Mouse (Mus musculus) midbrain, embryonic 16.5 days (tissue): Measurements from ENCODE around the gene Mybpc3. TPM values are rescaled to one million over a fixed set of nuclear protein-coding genes. Genes with fewer than 3 reads are reported as not detected.

Experiments used
- ATAC-seq: fragments of 200-750 bp; cut with Nextera tagmentation; 2 replicates; pipeline ENCODE4 v1.8.0; 2017; ENCODE audit warnings: moderate TSS enrichment
- H3K27ac ChIP-seq: fragments of 300-500 bp; sonication (generic); 2 replicates; pipeline ENCODE4 v1.5.1; 2014; ENCODE audit warnings: mild to moderate bottlenecking, low read length, mixed read lengths
- H3K27me3 ChIP-seq: fragments of 300-500 bp; sonication (generic); 2 replicates; pipeline ENCODE4 v1.6.1; 2014; ENCODE audit warnings: low read depth, low read length, mixed read lengths; ENCODE audit not compliant: control insufficient read depth, insufficient read depth
- H3K36me3 ChIP-seq: fragments of 300-500 bp; sonication (generic); 2 replicates; pipeline ENCODE4 v1.6.1; 2014; ENCODE audit warnings: mild to moderate bottlenecking, low read length, moderate library complexity, mixed read lengths; ENCODE audit not compliant: control insufficient read depth, insufficient read depth
- H3K4me1 ChIP-seq: fragments of 300-500 bp; sonication (generic); 2 replicates; pipeline ENCODE4 v1.6.1; 2014; ENCODE audit warnings: mild to moderate bottlenecking, low read length, mixed read lengths; ENCODE audit not compliant: control insufficient read depth, insufficient read depth
- H3K4me2 ChIP-seq: fragments of 300-500 bp; sonication (generic); 2 replicates; pipeline ENCODE4 v1.6.1; 2014; ENCODE audit warnings: mild to moderate bottlenecking, low read length, mixed read lengths
- H3K4me3 ChIP-seq: fragments of 300-500 bp; sonication (generic); 2 replicates; pipeline ENCODE4 v1.5.1; 2014; ENCODE audit warnings: low read depth, mild to moderate bottlenecking, low read length, moderate library complexity, mixed read lengths
- H3K9ac ChIP-seq: fragments of 300-500 bp; sonication (generic); 2 replicates; pipeline ENCODE4 v1.6.1; 2014; ENCODE audit warnings: low read depth, low read length, mixed read lengths
- H3K9me3 ChIP-seq: fragments of 300-500 bp; sonication (generic); replicated peaks from 2 replicates; pipeline ENCODE4 v1.6.1; 2014; ENCODE audit warnings: mild to moderate bottlenecking, low read length, mixed read lengths; ENCODE audit not compliant: control insufficient read depth, poor library complexity, severe bottlenecking
- WGBS: fragments of 180-500 bp; shearing (Covaris S2); extraction: QIAGEN DNeasy Blood & Tissue Kit; methylation state at CpG from one replicate; pipeline ENCODE4 v1.1.7; 2014; 5-methylcytosine and 5-hydroxymethylcytosine counted together
- polyA plus RNA-seq: library from polyadenylated mRNA; unstranded; fragments of >200 nt; fragmentation: Nextera tagmentation; extraction: Ambion mirVana; gene quantifications from 2 replicates; pipeline ENCODE4 v1.2.1, GENCODE M21; 2015

Gene Mybpc3
- polyA plus RNA-seq, 1 experiment from 2014 or later = 0.04 TPM

GRCm38 (mm10) chr2:91114781-91115577, 3.0 kb upstream of the Mybpc3 start:
- H3K36me3 ChIP-seq = no peaks in the 10 kb centered on the region
- H3K4me2 ChIP-seq = peak overlapping the region; percentile 57
- H3K4me1 ChIP-seq = no peaks in the 10 kb centered on the region; the same call in 1 of the 2 replicates
- H3K4me3 ChIP-seq = peak overlapping the region; percentile 33
- peak; percentile 33; the same call in 1 of the 2 replicates for ATAC-seq
- no peak overlapping the region for H3K27ac ChIP-seq
- H3K9me3 ChIP-seq = no peaks in the 10 kb centered on the region
- WGBS = 6% methylated on average over 41 of the region's 42 CpGs
- peak overlapping the region; percentile 48; the same call in 1 of the 2 replicates for H3K9ac ChIP-seq
- H3K27me3 ChIP-seq = no peaks in the 10 kb centered on the region

DNA sequence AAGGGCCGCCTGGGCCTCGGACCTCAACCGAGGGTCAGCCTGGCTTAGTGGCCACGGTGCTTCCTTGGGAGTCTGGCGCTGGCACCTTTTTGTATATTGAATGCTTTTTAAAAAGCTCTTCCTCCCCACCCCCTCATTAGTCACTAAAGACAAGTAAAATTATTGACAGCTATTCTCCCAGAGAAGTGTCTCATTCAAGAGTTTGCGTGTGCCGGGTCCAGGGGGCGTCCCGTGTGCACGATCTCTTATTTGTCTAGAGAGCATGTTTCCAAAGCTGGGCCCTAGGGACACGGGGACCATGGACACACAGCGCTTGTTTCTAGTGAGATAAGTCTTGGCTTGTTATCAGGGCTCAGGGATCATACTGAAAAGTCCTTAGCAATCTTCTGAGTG, 2.4 kb upstream of the Mybpc3 start:
- H3K36me3 ChIP-seq = no peaks in the 10 kb centered on the region
- H3K4me1 ChIP-seq = no peaks in the 10 kb centered on the region; the same call in 1 of the 2 replicates
- ATAC-seq = no peak
- H3K27me3 ChIP-seq = no peaks in the 10 kb centered on the region
- H3K9ac ChIP-seq = peak overlapping the region; percentile 48; the same call in 1 of the 2 replicates
- no peak overlapping the region for H3K27ac ChIP-seq
- H3K9me3 ChIP-seq = no peaks in the 10 kb centered on the region
- H3K4me3 ChIP-seq = peak overlapping the region; percentile 33
- WGBS = 36% methylated on average over 12 of the region's 12 CpGs
- peak overlapping the region; percentile 57 for H3K4me2 ChIP-seq

DNA sequence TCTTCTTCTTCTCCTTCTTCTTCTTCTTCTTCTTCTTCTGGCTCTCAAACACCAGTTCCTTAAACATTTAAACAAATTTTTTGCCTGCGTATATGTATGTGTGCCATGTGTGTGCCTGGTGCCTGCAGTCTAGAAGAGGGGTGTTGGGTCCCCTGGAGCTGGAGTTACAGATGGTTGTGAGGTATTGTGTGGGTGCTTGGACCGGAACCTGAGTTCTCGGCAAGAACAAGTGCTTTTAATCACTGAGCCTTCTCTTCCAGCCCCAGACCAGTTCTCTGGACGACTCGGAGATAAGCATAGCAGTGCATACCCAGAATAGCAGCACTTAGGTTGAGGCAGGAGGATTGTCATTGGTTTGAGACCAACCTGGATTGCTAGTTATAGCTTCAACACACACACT, 1.1 kb upstream of the Mybpc3 start:
- 84% methylated on average over 5 of the region's 5 CpGs for WGBS
- Histone ChIP-seq H3K4me2 (no peak overlapping the region), H3K4me1 (no peaks in the 10 kb centered on the region; the same call in 1 of the 2 replicates), H3K9ac (no peak overlapping the region), H3K36me3 (no peaks in the 10 kb centered on the region), H3K9me3 (no peaks in the 10 kb centered on the region), H3K4me3 (no peak overlapping the region), H3K27ac (no peak overlapping the region), H3K27me3 (no peaks in the 10 kb centered on the region)
- ATAC-seq = no peak

DNA sequence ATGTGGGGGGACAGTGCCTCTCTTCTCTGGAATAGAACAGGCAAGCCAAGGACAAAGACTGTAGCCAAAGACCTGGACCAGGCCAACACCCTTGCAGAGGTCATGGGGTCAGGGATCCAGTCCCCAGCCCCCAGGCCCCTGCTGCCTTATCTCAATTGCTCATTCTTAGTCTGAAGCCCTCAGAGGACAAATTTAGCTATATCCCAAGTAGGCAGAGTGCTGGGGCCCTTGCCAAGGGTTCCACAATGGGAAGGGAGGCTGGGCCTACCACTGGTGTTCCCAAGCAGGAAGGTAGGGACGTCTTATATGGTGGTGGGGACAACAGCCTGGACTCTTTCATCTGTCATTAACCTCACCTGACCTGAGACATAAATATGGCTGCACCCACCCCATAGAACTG, 703 bp downstream of the Mybpc3 start:
- WGBS = 81% methylated on average over 1 of the region's 1 CpGs

DNA sequence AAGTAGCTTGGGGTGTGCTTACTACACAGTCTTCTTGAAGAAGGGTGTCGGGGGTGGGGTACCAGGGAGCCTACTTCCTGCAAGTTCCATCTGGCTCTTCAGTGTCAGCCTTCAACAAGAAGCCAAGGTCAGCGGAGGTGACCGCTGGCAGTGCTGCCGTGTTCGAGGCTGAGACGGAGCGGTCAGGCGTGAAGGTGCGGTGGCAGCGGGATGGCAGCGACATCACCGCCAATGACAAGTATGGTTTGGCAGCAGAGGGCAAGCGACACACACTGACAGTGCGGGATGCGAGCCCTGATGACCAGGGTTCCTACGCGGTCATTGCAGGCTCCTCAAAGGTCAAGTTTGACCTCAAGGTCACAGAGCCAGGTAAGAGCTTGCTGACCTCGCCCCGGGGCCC, 1.1 kb downstream of the Mybpc3 start:
- Histone ChIP-seq H3K27me3 (no peaks in the 10 kb centered on the region), H3K27ac (no peak overlapping the region), H3K36me3 (no peaks in the 10 kb centered on the region), H3K9me3 (no peaks in the 10 kb centered on the region), H3K9ac (no peak overlapping the region), H3K4me1 (no peaks in the 10 kb centered on the region; the same call in 1 of the 2 replicates), H3K4me3 (no peak overlapping the region), H3K4me2 (no peak overlapping the region)
- ATAC-seq = no peak
- whole genome bisulfite sequencing = 91% methylated on average over 19 of the region's 19 CpGs

More for the DNA sequence above, 703 bp downstream of the Mybpc3 start:
- H3K4me2 ChIP-seq = no peak overlapping the region
- H3K4me3 ChIP-seq = no peak overlapping the region
- ATAC-seq = no peak
- no peaks in the 10 kb centered on the region for H3K36me3 ChIP-seq
- no peaks in the 10 kb centered on the region; the same call in 1 of the 2 replicates for H3K4me1 ChIP-seq
- no peaks in the 10 kb centered on the region for H3K9me3 ChIP-seq
- H3K27ac ChIP-seq = no peak overlapping the region
- no peak overlapping the region for H3K9ac ChIP-seq
- no peaks in the 10 kb centered on the region for H3K27me3 ChIP-seq

DNA sequence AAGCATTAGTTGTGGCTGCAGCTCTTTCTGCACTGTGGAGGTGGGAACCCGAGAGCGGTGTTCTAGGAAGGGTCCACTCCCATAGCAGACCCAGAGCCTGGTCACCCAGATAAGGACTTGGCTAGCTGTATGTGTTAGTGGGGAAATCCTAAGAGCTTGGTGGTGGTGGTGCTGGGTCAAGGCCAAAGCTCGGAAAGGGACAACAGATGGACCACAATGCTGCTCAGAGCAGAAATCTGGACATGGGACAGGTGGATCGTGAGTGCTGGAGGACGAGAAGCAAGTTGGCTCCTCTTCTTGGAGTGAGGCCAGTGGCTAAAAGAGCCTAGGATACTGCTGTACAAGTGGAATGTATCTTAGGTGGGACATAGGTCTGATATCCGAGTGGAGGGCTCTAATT, 1.6 kb downstream of the Mybpc3 start:
- H3K27ac ChIP-seq = no peak overlapping the region
- no peak overlapping the region for H3K4me3 ChIP-seq
- H3K9me3 ChIP-seq = no peaks in the 10 kb centered on the region
- no peaks in the 10 kb centered on the region for H3K36me3 ChIP-seq
- ATAC-seq = no peak
- no peak overlapping the region for H3K4me2 ChIP-seq
- no peak overlapping the region for H3K9ac ChIP-seq
- H3K27me3 ChIP-seq = no peaks in the 10 kb centered on the region
- 92% methylated on average over 6 of the region's 6 CpGs for WGBS
- H3K4me1 ChIP-seq = no peaks in the 10 kb centered on the region; the same call in 1 of the 2 replicates

GRCm38 (mm10) chr2:91120261-91120671, 2.3 kb downstream of the Mybpc3 start:
- no peak overlapping the region for H3K4me3 ChIP-seq
- no peaks in the 10 kb centered on the region for H3K9me3 ChIP-seq
- ATAC-seq = no peak
- WGBS = 68% methylated on average over 6 of the region's 6 CpGs
- no peaks in the 10 kb centered on the region for H3K27me3 ChIP-seq
- no peaks in the 10 kb centered on the region; the same call in 1 of the 2 replicates for H3K4me1 ChIP-seq
- no peak overlapping the region for H3K9ac ChIP-seq
- H3K36me3 ChIP-seq = no peaks in the 10 kb centered on the region
- no peak overlapping the region for H3K4me2 ChIP-seq
- H3K27ac ChIP-seq = no peak overlapping the region

GRCm38 (mm10) chr2:91121011-91121410, 3.1 kb downstream of the Mybpc3 start:
- no peak overlapping the region for H3K4me3 ChIP-seq
- H3K27ac ChIP-seq = no peak overlapping the region
- WGBS = 86% methylated on average over 6 of the region's 6 CpGs
- no peak overlapping the region for H3K4me2 ChIP-seq
- no peak for ATAC-seq
- H3K9ac ChIP-seq = no peak overlapping the region
- H3K36me3 ChIP-seq = no peaks in the 10 kb centered on the region
- no peaks in the 10 kb centered on the region for H3K9me3 ChIP-seq
- no peaks in the 10 kb centered on the region for H3K4me1 ChIP-seq
- no peaks in the 10 kb centered on the region for H3K27me3 ChIP-seq

DNA sequence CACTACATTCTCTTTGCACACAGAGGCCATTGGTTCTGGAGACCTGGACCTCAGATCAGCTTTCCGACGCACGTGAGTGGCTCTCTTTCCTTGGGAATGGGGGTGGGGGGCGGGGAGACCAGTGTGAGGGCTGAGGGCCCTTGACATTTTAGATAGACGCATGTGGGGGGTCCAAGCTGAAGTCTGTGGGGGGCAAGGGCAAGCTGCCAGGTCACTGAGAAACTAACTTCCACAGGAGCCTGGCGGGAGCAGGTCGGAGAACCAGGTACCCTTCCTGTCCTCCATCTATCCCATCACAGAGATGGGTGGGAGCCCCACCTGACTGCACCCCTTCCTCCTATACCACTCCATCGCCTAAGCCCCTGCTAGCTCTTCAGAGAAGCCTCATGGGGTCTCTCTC, 3.6 kb downstream of the Mybpc3 start:
- no peak overlapping the region for H3K9ac ChIP-seq
- no peaks in the 10 kb centered on the region for H3K27me3 ChIP-seq
- H3K4me2 ChIP-seq = no peak overlapping the region
- H3K27ac ChIP-seq = no peak overlapping the region
- H3K4me3 ChIP-seq = no peak overlapping the region
- ATAC-seq = no peak
- WGBS = 72% methylated on average over 8 of the region's 8 CpGs
- H3K36me3 ChIP-seq = no peaks in the 10 kb centered on the region
- no peaks in the 10 kb centered on the region for H3K9me3 ChIP-seq
- no peaks in the 10 kb centered on the region for H3K4me1 ChIP-seq
